Mouse (Mus musculus) limb, embryonic 12.5 days (tissue): ENCODE measurements around the gene Zfp362. TPM values are rescaled to one million over a fixed set of nuclear protein-coding genes. Genes with fewer than 3 reads are reported as not detected.

Experiments
- ATAC-seq: fragments of 200-750 bp; cut with Nextera tagmentation; 2 replicates; pipeline ENCODE4 v1.8.0; 2017; ENCODE audit warnings: low read depth, moderate TSS enrichment; ENCODE audit not compliant: insufficient number of reproducible peaks, insufficient read depth, low FRiP score, low TSS enrichment
- H3K27ac ChIP-seq: fragments of 300-500 bp; sonication (generic); 2 replicates; pipeline ENCODE4 v1.5.1; 2016; ENCODE audit warnings: mild to moderate bottlenecking, moderate library complexity
- H3K27me3 ChIP-seq: fragments of 300-500 bp; sonication (generic); 2 replicates; pipeline ENCODE4 v1.6.1; 2016; ENCODE audit warnings: mild to moderate bottlenecking, moderate library complexity
- H3K36me3 ChIP-seq: fragments of 300-500 bp; sonication (generic); 2 replicates; pipeline ENCODE4 v1.6.1; 2016; ENCODE audit warnings: mild to moderate bottlenecking, moderate library complexity
- H3K4me1 ChIP-seq: fragments of 300-500 bp; sonication (generic); replicated peaks from 2 replicates; pipeline ENCODE4 v1.6.1; 2016
- H3K4me2 ChIP-seq: fragments of 300-500 bp; sonication (generic); 2 replicates; pipeline ENCODE4 v1.6.1; 2016; ENCODE audit warnings: mild to moderate bottlenecking, moderate library complexity
- H3K4me3 ChIP-seq: fragments of 300-500 bp; sonication (generic); replicated peaks from 2 replicates; pipeline ENCODE4 v1.5.1; 2016; ENCODE audit warnings: mild to moderate bottlenecking
- H3K9ac ChIP-seq: fragments of 300-500 bp; sonication (generic); replicated peaks from 2 replicates; pipeline ENCODE4 v1.6.1; 2016; ENCODE audit warnings: mild to moderate bottlenecking, moderate library complexity
- H3K9me3 ChIP-seq: fragments of 300-500 bp; sonication (generic); 2 replicates; pipeline ENCODE4 v1.6.1; 2016; ENCODE audit warnings: mild to moderate bottlenecking, moderate library complexity
- WGBS: fragments of 180-500 bp; shearing (Covaris S2); methylation state at CpG from one replicate; pipeline ENCODE4 v1.1.7; 2016; 5-methylcytosine and 5-hydroxymethylcytosine counted together
- polyA plus RNA-seq: library from polyadenylated mRNA; unstranded; fragments of >200 nt; fragmentation: Nextera tagmentation; extraction: Ambion mirVana; gene quantifications from 2 replicates; pipeline ENCODE4 v1.2.1, GENCODE M21; 2016

The Zfp362 gene
- polyA plus RNA-seq, 1 experiment from 2014 or later = 52.1 TPM

GRCm38 (mm10) chr4:128737825-128738610 is 67.8 kb downstream of the Zfp362 start:
- ATAC-seq = no peak
- Histone ChIP-seq H3K27me3 (no peaks in the 10 kb centered on the region), H3K9me3 (no peaks in the 10 kb centered on the region), H3K4me2 (no peak overlapping the region), H3K9ac (0 out of 2 replicates have a peak overlapping the region, but pooled peaks have one; percentile 19), H3K4me1 (peaks cover 70% of the 10 kb centered on the region), H3K4me3 (no peak overlapping the region), H3K27ac (peak overlapping the region; percentile 90), H3K36me3 (peaks cover 47% of the 10 kb centered on the region)
- WGBS = 67% methylated on average over 14 of the region's 14 CpGs

- H3K9ac ChIP-seq = 0 out of 2 replicates have a peak overlapping the region, but pooled peaks have one; percentile 34
- no peak for ATAC-seq
- H3K9me3 ChIP-seq = no peaks in the 10 kb centered on the region
- 38% methylated on average over 6 of the region's 6 CpGs for WGBS
- H3K4me1 ChIP-seq = peaks cover 62% of the 10 kb centered on the region
- peak overlapping the region; percentile 90 for H3K27ac ChIP-seq
- H3K4me2 ChIP-seq = peak overlapping the region; percentile 36
- 0 out of 2 replicates have a peak overlapping the region, but pooled peaks have one; percentile 6 for H3K4me3 ChIP-seq
- no peaks in the 10 kb centered on the region for H3K27me3 ChIP-seq
- H3K36me3 ChIP-seq = peaks cover 39% of the 10 kb centered on the region
These were observed 68.7 kb downstream of the Zfp362 start for GRCm38 (mm10) chr4:128737137-128737589.

GRCm38 (mm10) chr4:128734721-128735671 is 70.8 kb downstream of the Zfp362 start:
- H3K4me2 ChIP-seq = peak overlapping the region; percentile 19; the same call in 1 of the 2 replicates
- 71% methylated on average over 18 of the region's 18 CpGs for WGBS

DNA sequence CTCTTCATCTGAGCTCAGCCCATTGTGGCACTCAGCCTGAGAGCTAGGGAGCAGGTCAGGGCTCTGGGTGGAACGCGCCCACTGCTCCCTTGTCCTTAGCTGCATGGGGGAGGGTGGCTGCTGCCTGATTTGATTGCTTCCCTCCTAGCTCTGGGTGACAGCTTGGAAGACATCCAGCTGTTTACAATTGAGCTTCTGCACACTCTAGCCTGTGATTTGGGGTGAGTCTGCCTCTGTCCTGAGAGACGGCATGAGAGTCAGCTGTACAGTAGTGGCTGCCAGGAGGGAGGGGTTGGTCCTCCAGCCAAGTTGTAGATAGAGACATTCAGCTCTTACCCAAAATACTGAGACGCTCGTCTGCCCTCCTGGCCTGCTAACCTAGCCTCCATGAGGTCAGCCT is 71.6 kb downstream of the Zfp362 start:
- 59% methylated on average over 5 of the region's 5 CpGs for WGBS
- peak overlapping the region; percentile 28; the same call in 1 of the 2 replicates for H3K9ac ChIP-seq
- ATAC-seq = no peak
- H3K9me3 ChIP-seq = no peaks in the 10 kb centered on the region
- H3K27ac ChIP-seq = 0 out of 2 replicates have a peak overlapping the region, but pooled peaks have one; percentile 41
- H3K4me1 ChIP-seq = peaks cover 72% of the 10 kb centered on the region
- H3K4me3 ChIP-seq = no peak overlapping the region
- no peaks in the 10 kb centered on the region for H3K27me3 ChIP-seq
- H3K4me2 ChIP-seq = peak overlapping the region; percentile 4; the same call in 1 of the 2 replicates
- H3K36me3 ChIP-seq = peaks cover 55% of the 10 kb centered on the region

More at GRCm38 (mm10) chr4:128734721-128735671, 70.8 kb downstream of the Zfp362 start:
- Histone ChIP-seq H3K9me3 (no peaks in the 10 kb centered on the region), H3K4me1 (peaks cover 65% of the 10 kb centered on the region), H3K9ac (no peak overlapping the region), H3K36me3 (peaks cover 55% of the 10 kb centered on the region), H3K27me3 (no peaks in the 10 kb centered on the region), H3K4me3 (0 out of 2 replicates have a peak overlapping the region, but pooled peaks have one; percentile 6), H3K27ac (peak overlapping the region; percentile 70)
- no peak for ATAC-seq

DNA sequence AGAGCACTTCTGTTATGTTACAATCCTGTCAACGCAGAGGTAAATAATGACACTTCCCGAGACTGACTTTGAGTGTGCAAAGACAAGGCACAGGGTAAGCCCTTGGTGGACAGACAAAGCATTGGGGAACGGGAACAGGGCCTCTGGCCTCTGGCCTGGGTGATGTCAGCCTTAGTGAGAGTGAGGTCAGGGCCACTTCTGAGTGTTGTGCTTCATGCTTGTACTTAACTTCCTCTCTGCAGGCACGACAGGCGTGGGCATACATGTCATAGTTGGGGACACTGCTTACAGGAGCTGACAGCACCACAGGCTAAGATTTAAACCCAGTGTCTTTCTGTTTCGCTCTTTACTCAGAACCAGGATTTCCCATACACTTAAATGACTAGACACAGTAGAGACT is 72.3 kb downstream of the Zfp362 start:
- H3K27ac ChIP-seq = no peak overlapping the region

GRCm38 (mm10) chr4:128732794-128733193 is 73.1 kb downstream of the Zfp362 start:
- Histone ChIP-seq H3K4me3 (no peak overlapping the region), H3K27ac (no peak overlapping the region), H3K27me3 (no peaks in the 10 kb centered on the region), H3K9me3 (no peaks in the 10 kb centered on the region), H3K9ac (no peak overlapping the region), H3K4me2 (no peak overlapping the region), H3K36me3 (peaks cover 48% of the 10 kb centered on the region), H3K4me1 (peaks cover 74% of the 10 kb centered on the region)
- ATAC-seq = no peak
- 63% methylated on average over 5 of the region's 5 CpGs for WGBS

More for the DNA sequence above, 72.3 kb downstream of the Zfp362 start:
- peak overlapping the region; percentile 18; the same call in 1 of the 2 replicates for H3K4me2 ChIP-seq
- H3K4me3 ChIP-seq = no peak overlapping the region
- no peaks in the 10 kb centered on the region for H3K9me3 ChIP-seq
- peak overlapping the region; percentile 28; the same call in 1 of the 2 replicates for H3K9ac ChIP-seq
- WGBS = 69% methylated on average over 6 of the region's 6 CpGs
- H3K36me3 ChIP-seq = peaks cover 55% of the 10 kb centered on the region
- peaks cover 79% of the 10 kb centered on the region for H3K4me1 ChIP-seq
- no peak for ATAC-seq
- H3K27me3 ChIP-seq = no peaks in the 10 kb centered on the region

- Histone ChIP-seq H3K27me3 (peaks cover 4% of the 10 kb centered on the region; the same call in 1 of the 2 replicates), H3K27ac (no peak overlapping the region), H3K9ac (no peak overlapping the region), H3K4me2 (peak overlapping the region; percentile 94), H3K9me3 (no peaks in the 10 kb centered on the region), H3K4me1 (peaks cover 62% of the 10 kb centered on the region), H3K36me3 (peaks cover 32% of the 10 kb centered on the region), H3K4me3 (peak overlapping the region; percentile 97)
- 85% methylated on average over 6 of the region's 6 CpGs for WGBS
- no peak for ATAC-seq
These were observed 75.6 kb downstream of the Zfp362 start for GRCm38 (mm10) chr4:128730271-128730670.

GRCm38 (mm10) chr4:128729709-128730037 is 76.2 kb downstream of the Zfp362 start:
- H3K9me3 ChIP-seq = no peaks in the 10 kb centered on the region
- WGBS = 31% methylated on average over 5 of the region's 5 CpGs

GRCm38 (mm10) chr4:128729033-128729708 is 76.7 kb downstream of the Zfp362 start:
- H3K36me3 ChIP-seq = peaks cover 25% of the 10 kb centered on the region
- 29% methylated on average over 15 of the region's 15 CpGs for WGBS
- H3K27me3 ChIP-seq = peaks cover 13% of the 10 kb centered on the region; the same call in 1 of the 2 replicates
- H3K4me3 ChIP-seq = peak overlapping the region; percentile 97
- H3K4me1 ChIP-seq = peaks cover 51% of the 10 kb centered on the region
- H3K9ac ChIP-seq = peak overlapping the region; percentile 100
- H3K9me3 ChIP-seq = no peaks in the 10 kb centered on the region
- H3K27ac ChIP-seq = 0 out of 2 replicates have a peak overlapping the region, but pooled peaks have one; percentile 1
- H3K4me2 ChIP-seq = peak overlapping the region; percentile 94
- ATAC-seq = no peak

More at GRCm38 (mm10) chr4:128729709-128730037, 76.2 kb downstream of the Zfp362 start:
- Histone ChIP-seq H3K4me2 (peak overlapping the region; percentile 94), H3K9ac (peak overlapping the region; percentile 100), H3K4me1 (peaks cover 56% of the 10 kb centered on the region), H3K27ac (0 out of 2 replicates have a peak overlapping the region, but pooled peaks have one; percentile 1), H3K4me3 (peak overlapping the region; percentile 97), H3K36me3 (peaks cover 29% of the 10 kb centered on the region), H3K27me3 (peaks cover 9% of the 10 kb centered on the region; the same call in 1 of the 2 replicates)
- no peak for ATAC-seq

- WGBS = 2% methylated on average over 5 of the region's 5 CpGs
- Histone ChIP-seq H3K4me1 (peaks cover 44% of the 10 kb centered on the region), H3K36me3 (peaks cover 19% of the 10 kb centered on the region), H3K4me3 (peak overlapping the region; percentile 97), H3K9ac (peak overlapping the region; percentile 100), H3K27ac (no peak overlapping the region; the same call in 1 of the 2 replicates), H3K27me3 (peaks cover 20% of the 10 kb centered on the region), H3K4me2 (peak overlapping the region; percentile 94), H3K9me3 (no peaks in the 10 kb centered on the region)
- no peak for ATAC-seq
These were observed 77.4 kb downstream of the Zfp362 start for GRCm38 (mm10) chr4:128728431-128728851.
